ENCODE assay signal across 9 mouse cellular contexts in the genomic region with DNA sequence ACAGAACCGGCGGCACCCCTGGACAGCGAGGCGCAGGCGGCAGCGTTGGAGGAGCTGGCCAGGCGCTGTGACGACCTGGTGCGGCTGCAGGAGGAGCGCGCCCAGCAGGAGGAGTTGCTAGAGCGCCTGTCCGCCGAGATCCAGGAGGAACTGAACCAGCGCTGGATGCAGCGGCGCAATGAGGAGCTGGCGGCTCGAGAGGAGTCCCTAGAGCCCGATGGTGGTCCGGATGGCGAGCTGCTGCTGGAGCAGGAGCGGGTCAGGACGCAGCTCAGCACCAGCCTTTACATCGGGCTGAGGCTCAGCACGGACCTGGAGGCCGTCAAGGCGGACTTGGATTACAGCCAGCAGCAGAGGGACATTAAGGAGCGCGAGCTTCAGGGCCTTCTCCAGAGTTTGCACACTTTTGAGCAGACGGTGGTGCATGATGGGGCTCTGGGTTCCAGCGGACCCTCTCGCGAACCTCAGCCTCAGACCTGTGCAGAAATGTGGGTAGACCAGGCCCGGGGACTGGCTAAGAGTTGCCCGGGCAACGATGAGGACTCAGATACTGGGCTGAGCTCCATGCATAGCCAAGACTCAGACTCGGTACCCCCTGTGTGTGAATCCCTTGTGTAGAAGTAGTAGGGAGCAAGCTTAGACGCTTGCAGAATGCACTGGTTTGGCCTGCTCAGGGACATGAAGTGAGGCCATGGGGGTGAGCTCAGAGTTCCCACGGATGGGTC. TPM values are rescaled to one million over a fixed set of nuclear protein-coding genes. Genes with fewer than 3 reads are reported as not detected.
A peak's percentile ranks its signal among the peaks of the same experiment; 100 is the strongest.
DNase-seq lines count a peak whose midpoint lies in the region; ATAC-seq and TF ChIP-seq lines count a peak whose summit lies in the region.
"Had no signal": no experiment of that assay in that cellular context is flagged by ENCODE, and none has a peak within 500 bp of the region (broad histone marks: within the 10 kb centered on the region; RNA-seq: fewer than 3 reads in every experiment).

No protein-coding gene starts in this region.

- H3K27me3 ChIP-seq in kidney, adult 2 months (replicated peaks; ENCODE audit: control insufficient read depth, insufficient read depth, low read length), result no peaks in the 10 kb centered on the region
- peaks cover 41% of the 10 kb centered on the region for H3K27me3 ChIP-seq in lung, embryonic 15.5 days

- H3K36me3 ChIP-seq in kidney, adult 2 months (ENCODE audit: control insufficient read depth, insufficient read depth, low read length), result no peaks in the 10 kb centered on the region
- H3K36me3 ChIP-seq in lung, embryonic 15.5 days, result no peaks in the 10 kb centered on the region

- WGBS in kidney, adult 2 months, result 10% methylated on average over 40 of the region's 40 CpGs
- 1% methylated on average over 40 of the region's 40 CpGs for whole genome bisulfite sequencing in lung, embryonic 15.5 days

- no peak for TF ChIP-seq CTCF in kidney, adult 2 months (conservative IDR thresholded peaks at IDR 0.05; ENCODE audit: insufficient read depth, insufficient read length, low read depth, low read length)

- H3K4me1 ChIP-seq in kidney, adult 2 months (ENCODE audit: control insufficient read depth, insufficient read depth, low read length), result peaks cover 3% of the 10 kb centered on the region; the same call in 1 of the 2 replicates
- H3K4me1 ChIP-seq in lung, embryonic 15.5 days, result peaks cover 24% of the 10 kb centered on the region

- peak overlapping the region; percentile 55 for H3K9ac ChIP-seq in lung, embryonic 15.5 days

- H3K9me3 ChIP-seq in lung, embryonic 15.5 days, result no peaks in the 10 kb centered on the region

- ATAC-seq in lung, embryonic 15.5 days (ENCODE audit: borderline replicate concordance, extremely low read depth, low FRiP score, low TSS enrichment), result peak; percentile 21

- no peak overlapping the region for H3K27ac ChIP-seq in kidney, adult 2 months (ENCODE audit: insufficient read depth, low read depth, low read length)
- H3K27ac ChIP-seq in lung, embryonic 15.5 days, result peak overlapping the region; percentile 64

- H3K4me3 ChIP-seq in kidney, adult 2 months (ENCODE audit: insufficient read depth, low read depth, low read length), result peak overlapping the region; percentile 60
- peak overlapping the region; percentile 53 for H3K4me3 ChIP-seq in lung, embryonic 15.5 days

- peak; percentile 17 to 43 for DNase-seq in layer of hippocampus, postnatal 10 days (ENCODE audit: low spot score in 2 of 2)
- no peak for DNase-seq in layer of hippocampus, adult 9-10 months (ENCODE audit: low spot score)
- peak; percentile 70 for DNase-seq in embryo, embryonic 10 days (ENCODE audit: low spot score)
- peak; percentile 17 to 20 for DNase-seq in heart, adult 9 months (ENCODE audit: low spot score in 2 of 2)
- DNase-seq in kidney, adult 2 months, result peak; percentile 55
- DNase-seq in ovary, postnatal 36 days (ENCODE audit: low spot score), result peak; percentile 52
- DNase-seq in thymus, postnatal 36 days, result no peak

- H3K4me2 ChIP-seq in lung, embryonic 15.5 days, result peak overlapping the region; percentile 65

- no peak for TF ChIP-seq POLR2A in kidney, adult 2 months (IDR thresholded peaks at IDR 0.05; ENCODE audit: low read depth, low read length)

RNA-seq across cellular contexts. Expression of a gene that starts 1.5 kb away (rescaled TPM):
- 1 to 10 TPM; 2.4 to 3.4 TPM for total RNA-seq in layer of hippocampus, postnatal 10 days (2021)
- polyA plus RNA-seq in kidney, adult 2 months (2012; rRNA removed), result 1.7 and 2.1 TPM in 2 replicates
- polyA plus RNA-seq in lung, embryonic 15.5 days (2015; fragmentation: Nextera tagmentation; extraction: Ambion mirVana), result 22.5 and 25.3 TPM in 2 replicates
- polyA plus RNA-seq: C2C12 had no signal

Comparison
In these comparisons a context has a peak if more than half of its experiments do, and no peak if none do; other contexts are left out.
1. DNase-seq: peak in layer of hippocampus, postnatal 10 days (2 of 2), embryo, embryonic 10 days (single experiment), heart, adult 9 months (2 of 2), kidney, adult 2 months (single experiment) and ovary, postnatal 36 days (single experiment); none in layer of hippocampus, adult 9-10 months (single experiment) and thymus, postnatal 36 days (0 of 2).